Mouse (Mus musculus): ENCODE results near the gene Plgrkt. TPM values are rescaled to one million over a fixed set of nuclear protein-coding genes. Genes with fewer than 3 reads are reported as not detected.

Gene Plgrkt
- total and polyA plus RNA-seq, 3 experiments = 38.2 to 439 (median 179) TPM

DNA sequence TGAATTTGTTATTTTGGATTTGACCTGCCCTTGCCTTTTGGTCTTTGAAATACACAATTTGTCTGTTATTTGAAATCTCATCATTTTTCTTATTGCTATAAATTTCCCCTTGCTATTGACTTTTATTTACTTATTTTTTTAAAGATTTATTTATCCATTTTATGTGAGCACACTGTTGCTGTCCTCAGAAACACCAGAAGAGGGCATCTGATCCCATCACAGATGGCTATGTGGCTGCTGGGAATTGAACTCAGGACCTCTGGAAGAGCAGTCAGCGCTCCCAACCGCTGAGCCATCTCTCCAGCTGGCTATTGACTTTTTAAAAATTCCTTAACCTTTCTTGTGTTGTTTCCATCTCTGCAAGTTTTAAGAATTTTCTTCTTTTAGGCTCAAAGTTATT lies 30.6 kb downstream of the Plgrkt start:
- peaks cover 3% of the 10 kb centered on the region; the same call in 1 of the 2 replicates for H3K4me1 ChIP-seq (ENCODE audit: insufficient read depth, low read depth, low read length)
- H3K27me3 ChIP-seq (ENCODE audit: insufficient read depth, low read length) = peaks cover 41% of the 10 kb centered on the region
- ATAC-seq (ENCODE audit: extremely low read depth, insufficient number of reproducible peaks, low FRiP score, poor library complexity, severe bottlenecking) (no peak), DNase-seq (ENCODE audit: low spot score) (no peak)
- no peaks in the 10 kb centered on the region for H3K9me3 ChIP-seq (replicated peaks)
- H3K36me3 ChIP-seq (replicated peaks) = no peaks in the 10 kb centered on the region
- no peak for TF ChIP-seq GATA1 (IDR thresholded peaks at IDR 0.05; ENCODE audit: borderline replicate concordance, low read length)
- TF ChIP-seq GATA2 (IDR thresholded peaks at IDR 0.05; ENCODE audit: borderline replicate concordance, low read depth, low read length) = no peak
- TF ChIP-seq CTCF (IDR thresholded peaks at IDR 0.05; ENCODE audit: low read depth, low read length) = no peak
- no peak for TF ChIP-seq TAL1 (conservative IDR thresholded peaks at IDR 0.05; ENCODE audit: low read depth, low read length)
- no peak for TF ChIP-seq POLR2AphosphoS5 (IDR thresholded peaks at IDR 0.05; ENCODE audit: insufficient replicate concordance, low read depth, low read length)
- no peak overlapping the region for H3K4me3 ChIP-seq (ENCODE audit: low read depth, low read length)

DNA sequence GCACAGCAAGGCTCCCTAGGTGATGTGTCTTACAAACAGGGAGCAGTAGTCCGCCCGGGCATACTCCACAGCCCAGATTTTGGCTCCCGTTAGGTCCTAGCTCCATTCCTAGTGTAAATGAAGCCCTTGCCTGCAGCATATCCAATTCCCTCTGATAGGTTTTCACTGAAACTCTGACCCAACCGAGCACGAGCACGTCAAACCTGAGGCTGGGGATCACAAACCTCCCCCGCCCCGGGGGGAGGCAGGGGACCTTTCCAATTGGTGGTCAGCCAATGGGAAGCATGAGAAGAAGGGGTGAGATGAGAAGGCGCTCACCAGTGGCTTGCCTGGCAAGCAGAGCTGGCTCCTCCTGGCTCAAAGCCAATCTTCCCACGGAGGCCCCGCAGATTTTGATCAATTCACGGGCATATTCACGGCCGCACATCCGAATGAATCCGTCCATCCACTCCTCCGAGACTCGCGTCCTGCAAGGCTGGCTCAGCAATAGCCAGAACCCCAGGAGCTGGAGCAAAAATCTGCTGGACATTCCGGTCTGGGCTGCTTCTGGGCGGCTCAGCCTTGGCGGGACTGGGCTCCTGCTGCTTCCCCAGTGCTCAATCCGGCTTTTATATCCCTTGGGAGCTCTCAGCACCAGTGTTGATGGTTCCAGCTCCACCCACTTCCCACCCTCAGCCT lies 33.0 kb downstream of the Plgrkt start, which contains the start of gene Rln1:
Gene Rln1 (minus strand): TSS at position 603 of the 678 bp plus-strand sequence.
- DNase-seq (ENCODE audit: low spot score) (no peak), ATAC-seq (ENCODE audit: extremely low read depth, insufficient number of reproducible peaks, low FRiP score, poor library complexity, severe bottlenecking) (no peak)
- H3K9me3 ChIP-seq (replicated peaks) = no peaks in the 10 kb centered on the region
- no peaks in the 10 kb centered on the region for H3K36me3 ChIP-seq (replicated peaks)
- no peaks in the 10 kb centered on the region; the same call in 1 of the 2 replicates for H3K4me1 ChIP-seq (ENCODE audit: insufficient read depth, low read depth, low read length)
- TF ChIP-seq GATA2 (IDR thresholded peaks at IDR 0.05; ENCODE audit: borderline replicate concordance, low read depth, low read length) (no peak), GATA1 (IDR thresholded peaks at IDR 0.05; ENCODE audit: borderline replicate concordance, low read length) (no peak)
- H3K27me3 ChIP-seq (ENCODE audit: insufficient read depth, low read length) = peaks cover 40% of the 10 kb centered on the region
- no peak within 1 kb of the TSS for H3K4me3 ChIP-seq (ENCODE audit: low read depth, low read length)

GRCm38 (mm10) chr19:29326822-29327552 lies 40.2 kb downstream of the Plgrkt start:
- no peak for ATAC-seq (ENCODE audit: extremely low read depth, insufficient number of reproducible peaks, low FRiP score, poor library complexity, severe bottlenecking)
- no peaks in the 10 kb centered on the region for H3K36me3 ChIP-seq (replicated peaks)
- no peak overlapping the region for H3K4me3 ChIP-seq (ENCODE audit: low read depth, low read length)
- no peaks in the 10 kb centered on the region for H3K9me3 ChIP-seq (replicated peaks)
- H3K27me3 ChIP-seq (ENCODE audit: insufficient read depth, low read length) = peaks cover 11% of the 10 kb centered on the region
- H3K4me1 ChIP-seq (ENCODE audit: insufficient read depth, low read depth, low read length) = peaks cover 20% of the 10 kb centered on the region
- DNase-seq (ENCODE audit: low spot score) = no peak
- TF ChIP-seq GATA1 (IDR thresholded peaks at IDR 0.05; ENCODE audit: borderline replicate concordance, low read length) (no peak), TAL1 (conservative IDR thresholded peaks at IDR 0.05; ENCODE audit: low read depth, low read length) (no peak), CTCF (IDR thresholded peaks at IDR 0.05; ENCODE audit: low read depth, low read length) (no peak), GATA2 (IDR thresholded peaks at IDR 0.05; ENCODE audit: borderline replicate concordance, low read depth, low read length) (no peak), POLR2AphosphoS5 (IDR thresholded peaks at IDR 0.05; ENCODE audit: insufficient replicate concordance, low read depth, low read length) (no peak)

DNA sequence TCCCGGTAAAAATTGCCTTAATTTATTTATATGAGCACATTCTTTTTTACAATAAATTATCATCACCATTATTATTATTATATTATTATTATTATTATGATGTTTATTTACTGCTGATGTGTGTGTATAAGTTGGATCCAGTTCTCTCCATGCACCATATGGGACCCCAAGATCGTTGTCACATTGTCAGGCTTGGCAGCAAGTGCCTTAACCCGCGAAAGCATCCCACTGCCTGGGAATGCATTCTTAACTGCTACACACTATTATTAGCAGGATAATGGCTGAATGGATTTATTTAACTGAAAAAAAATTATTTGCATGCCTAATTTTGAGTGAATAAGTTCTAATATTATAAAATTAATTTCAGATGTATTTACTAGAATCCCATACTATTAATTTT lies 40.8 kb downstream of the Plgrkt start:
- TF ChIP-seq TAL1 (conservative IDR thresholded peaks at IDR 0.05; ENCODE audit: low read depth, low read length) = no peak
- no peak for TF ChIP-seq GATA2 (IDR thresholded peaks at IDR 0.05; ENCODE audit: borderline replicate concordance, low read depth, low read length)
- TF ChIP-seq CTCF (IDR thresholded peaks at IDR 0.05; ENCODE audit: low read depth, low read length) = no peak
- no peak for TF ChIP-seq POLR2AphosphoS5 (IDR thresholded peaks at IDR 0.05; ENCODE audit: insufficient replicate concordance, low read depth, low read length)
- no peak for TF ChIP-seq GATA1 (IDR thresholded peaks at IDR 0.05; ENCODE audit: borderline replicate concordance, low read length)
- Histone ChIP-seq H3K36me3 (replicated peaks) (no peaks in the 10 kb centered on the region), H3K27me3 (ENCODE audit: insufficient read depth, low read length) (peaks cover 6% of the 10 kb centered on the region; the same call in 1 of the 2 replicates), H3K9me3 (replicated peaks) (no peaks in the 10 kb centered on the region), H3K4me1 (ENCODE audit: insufficient read depth, low read depth, low read length) (peaks cover 20% of the 10 kb centered on the region), H3K4me3 (ENCODE audit: low read depth, low read length) (no peak overlapping the region)
- ATAC-seq (ENCODE audit: extremely low read depth, insufficient number of reproducible peaks, low FRiP score, poor library complexity, severe bottlenecking) (no peak), DNase-seq (ENCODE audit: low spot score) (no peak)

- no peak for ATAC-seq (ENCODE audit: extremely low read depth, insufficient number of reproducible peaks, low FRiP score, poor library complexity, severe bottlenecking)
- Histone ChIP-seq H3K4me3 (ENCODE audit: low read depth, low read length) (no peak overlapping the region; the same call in 1 of the 2 replicates), H3K4me1 (ENCODE audit: insufficient read depth, low read depth, low read length) (peaks cover 20% of the 10 kb centered on the region), H3K27me3 (ENCODE audit: insufficient read depth, low read length) (peaks cover 6% of the 10 kb centered on the region; the same call in 1 of the 2 replicates), H3K36me3 (replicated peaks) (no peaks in the 10 kb centered on the region), H3K9me3 (replicated peaks) (no peaks in the 10 kb centered on the region)
- TF ChIP-seq GATA2 (IDR thresholded peaks at IDR 0.05; ENCODE audit: borderline replicate concordance, low read depth, low read length) = no peak
- no peak for TF ChIP-seq TAL1 (conservative IDR thresholded peaks at IDR 0.05; ENCODE audit: low read depth, low read length)
- TF ChIP-seq GATA1 (IDR thresholded peaks at IDR 0.05; ENCODE audit: borderline replicate concordance, low read length) = no peak
- no peak for TF ChIP-seq CTCF (IDR thresholded peaks at IDR 0.05; ENCODE audit: low read depth, low read length)
- TF ChIP-seq POLR2AphosphoS5 (IDR thresholded peaks at IDR 0.05; ENCODE audit: insufficient replicate concordance, low read depth, low read length) = no peak
- no peak for DNase-seq (ENCODE audit: low spot score)
These were observed 41.4 kb downstream of the Plgrkt start for GRCm38 (mm10) chr19:29325852-29326180.

DNA sequence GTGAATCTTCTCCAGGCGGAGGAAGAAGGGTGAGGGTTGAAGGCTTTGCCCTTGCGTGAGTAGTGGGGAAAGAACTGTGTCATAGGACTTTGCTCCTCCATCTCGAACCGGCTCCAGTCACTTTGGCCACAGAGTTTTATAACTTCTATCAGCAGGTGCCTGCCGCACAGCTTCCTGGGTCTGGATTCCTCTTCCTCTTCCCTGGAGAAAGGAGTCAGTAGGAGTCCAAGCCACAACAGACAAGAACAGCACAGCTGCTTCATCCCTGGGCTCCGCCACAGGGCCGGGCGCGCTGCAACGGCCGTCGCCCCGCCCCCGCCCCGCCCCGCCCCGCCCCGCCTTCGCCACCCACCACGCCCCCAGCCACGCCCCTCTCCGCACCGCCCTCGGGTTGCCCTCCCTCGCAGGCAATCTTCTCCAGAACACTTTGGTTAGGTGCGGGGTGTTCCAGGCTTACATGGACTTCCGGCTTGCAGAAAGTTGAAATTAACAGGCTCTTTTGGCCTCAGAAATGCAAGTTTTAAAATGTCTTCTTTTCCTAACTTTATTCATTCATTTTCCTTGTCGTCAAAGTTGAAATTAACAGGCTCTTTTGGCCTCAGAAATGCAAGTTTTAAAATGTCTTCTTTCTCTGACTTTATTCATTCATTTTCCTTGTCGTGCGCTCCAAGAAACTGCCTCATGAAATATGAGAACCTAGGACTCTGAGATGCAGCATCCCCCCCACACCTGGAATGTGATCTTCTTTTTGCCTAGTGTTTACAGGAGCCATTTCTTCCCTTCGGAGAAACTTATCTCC lies 41.9 kb downstream of the Plgrkt start, which contains the start of gene Insl6:
Gene Insl6 (minus strand): TSS at position 304 of the 799 bp plus-strand sequence.
- H3K9me3 ChIP-seq (replicated peaks) = no peaks in the 10 kb centered on the region

More for the DNA sequence above, 41.9 kb downstream of the Plgrkt start, which contains the start of gene Insl6:
- Histone ChIP-seq H3K27me3 (ENCODE audit: insufficient read depth, low read length) (peaks cover 3% of the 10 kb centered on the region; the same call in 1 of the 2 replicates), H3K4me3 (ENCODE audit: low read depth, low read length) (peak within 1 kb of the TSS; percentile 59; the same call in 1 of the 2 replicates), H3K36me3 (replicated peaks) (no peaks in the 10 kb centered on the region), H3K4me1 (ENCODE audit: insufficient read depth, low read depth, low read length) (peaks cover 20% of the 10 kb centered on the region)
- DNase-seq (ENCODE audit: low spot score) = peak; percentile 78
- no peak for TF ChIP-seq CTCF (IDR thresholded peaks at IDR 0.05; ENCODE audit: low read depth, low read length)
- no peak for TF ChIP-seq TAL1 (conservative IDR thresholded peaks at IDR 0.05; ENCODE audit: low read depth, low read length)
- no peak for TF ChIP-seq POLR2AphosphoS5 (IDR thresholded peaks at IDR 0.05; ENCODE audit: insufficient replicate concordance, low read depth, low read length)
- no peak for TF ChIP-seq GATA2 (IDR thresholded peaks at IDR 0.05; ENCODE audit: borderline replicate concordance, low read depth, low read length)
- no peak for TF ChIP-seq GATA1 (IDR thresholded peaks at IDR 0.05; ENCODE audit: borderline replicate concordance, low read length)
- ATAC-seq (ENCODE audit: extremely low read depth, insufficient number of reproducible peaks, low FRiP score, poor library complexity, severe bottlenecking) = peak; percentile 60
